Mouse (Mus musculus) forebrain, embryonic 15.5 days (tissue): Measurements from ENCODE around the gene Tnk2. TPM values are rescaled to one million over a fixed set of nuclear protein-coding genes. Genes with fewer than 3 reads are reported as not detected.

Source experiments
- ATAC-seq: fragments of 200-750 bp; cut with Nextera tagmentation; replicated peaks from 2 replicates; pipeline ENCODE4 v1.8.0; 2017; ENCODE audit warnings: mild to moderate bottlenecking, moderate TSS enrichment, moderate library complexity
- H3K27ac ChIP-seq: fragments of 300-500 bp; sonication (generic); replicated peaks from 2 replicates; pipeline ENCODE4 v1.5.1; 2015; ENCODE audit warnings: mild to moderate bottlenecking, inconsistent platforms
- H3K27me3 ChIP-seq: fragments of 300-500 bp; sonication (generic); 2 replicates; pipeline ENCODE4 v1.6.1; 2015; ENCODE audit warnings: inconsistent platforms
- H3K36me3 ChIP-seq: fragments of 300-500 bp; sonication (generic); 2 replicates; pipeline ENCODE4 v1.6.1; 2015; ENCODE audit warnings: mild to moderate bottlenecking, inconsistent platforms
- H3K4me1 ChIP-seq: fragments of 300-500 bp; sonication (generic); 2 replicates; pipeline ENCODE4 v1.6.1; 2015; ENCODE audit warnings: inconsistent platforms
- H3K4me2 ChIP-seq: fragments of 300-500 bp; sonication (generic); replicated peaks from 2 replicates; pipeline ENCODE4 v1.6.1; 2015; ENCODE audit warnings: mild to moderate bottlenecking, inconsistent platforms
- H3K4me3 ChIP-seq: fragments of 300-500 bp; sonication (generic); 2 replicates; pipeline ENCODE4 v1.5.1; 2015; ENCODE audit warnings: mild to moderate bottlenecking, inconsistent platforms
- H3K9ac ChIP-seq: fragments of 300-500 bp; sonication (generic); replicated peaks from 2 replicates; pipeline ENCODE4 v1.6.1; 2015; ENCODE audit warnings: mild to moderate bottlenecking, inconsistent platforms
- H3K9me3 ChIP-seq: fragments of 300-500 bp; sonication (generic); 2 replicates; pipeline ENCODE4 v1.6.1; 2016; ENCODE audit warnings: inconsistent platforms
- WGBS: fragments of 180-500 bp; shearing (Covaris S2); methylation state at CpG from one replicate; pipeline ENCODE4 v1.1.7; 2015; ENCODE audit warnings: mixed read lengths; 5-methylcytosine and 5-hydroxymethylcytosine counted together
- polyA plus RNA-seq: library from polyadenylated mRNA; unstranded; fragments of >200 nt; fragmentation: Nextera tagmentation; extraction: Ambion mirVana; gene quantifications from 2 replicates; pipeline ENCODE4 v1.2.1, GENCODE M21; 2015

Gene Tnk2
- polyA plus RNA-seq, 1 experiment from 2014 or later: 16.0 TPM

DNA sequence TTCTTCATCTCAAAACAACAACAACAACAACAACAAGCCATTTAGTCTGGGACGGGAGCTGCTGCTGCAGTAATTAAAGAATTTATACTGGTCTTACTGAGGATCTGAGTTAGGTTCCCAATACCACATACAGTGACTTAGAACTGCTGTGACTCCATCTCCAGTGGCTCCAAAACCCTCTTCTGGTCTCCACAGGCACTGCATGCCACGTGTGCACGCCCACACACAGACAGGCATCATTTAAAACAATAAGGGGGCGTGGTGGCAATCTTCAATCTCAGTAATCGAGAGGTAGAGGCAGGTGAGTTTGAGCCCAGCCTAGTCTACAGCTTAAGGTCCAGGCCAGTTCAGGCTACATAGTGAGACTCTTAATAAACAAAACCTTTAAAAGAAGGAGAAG, 43.5 kb downstream of the Tnk2 start:
- Histone ChIP-seq H3K27me3 (no peaks in the 10 kb centered on the region), H3K4me3 (no peak overlapping the region), H3K36me3 (peaks cover 2% of the 10 kb centered on the region; the same call in 1 of the 2 replicates), H3K9ac (no peak overlapping the region), H3K4me1 (no peaks in the 10 kb centered on the region), H3K4me2 (no peak overlapping the region), H3K27ac (no peak overlapping the region), H3K9me3 (no peaks in the 10 kb centered on the region)
- ATAC-seq: no peak
- WGBS: 71% methylated on average over 5 of the region's 5 CpGs

DNA sequence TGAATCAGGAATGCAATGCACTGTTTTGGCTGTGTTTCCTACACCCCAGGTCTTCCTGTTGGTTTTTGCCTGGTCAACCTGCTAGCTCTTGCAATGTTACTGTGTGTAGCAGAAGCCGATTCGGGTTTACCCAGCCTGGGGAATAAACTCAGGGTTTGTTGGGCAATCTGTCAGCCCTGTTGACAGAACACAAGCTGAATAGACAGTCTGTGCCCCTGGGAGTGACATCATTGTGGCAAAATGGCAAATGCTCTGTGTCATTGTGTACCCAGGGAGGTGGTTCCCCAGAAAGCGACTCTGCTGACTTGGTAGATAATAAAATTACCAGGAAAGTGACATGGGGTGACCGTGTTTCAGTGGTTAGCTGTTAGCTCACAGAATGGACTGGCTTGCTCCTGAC, 45.1 kb downstream of the Tnk2 start:
- Histone ChIP-seq H3K27ac (no peak overlapping the region), H3K4me2 (no peak overlapping the region), H3K27me3 (no peaks in the 10 kb centered on the region), H3K9me3 (no peaks in the 10 kb centered on the region), H3K9ac (no peak overlapping the region), H3K4me3 (no peak overlapping the region), H3K4me1 (no peaks in the 10 kb centered on the region), H3K36me3 (no peaks in the 10 kb centered on the region)
- 69% methylated on average over 4 of the region's 4 CpGs for WGBS
- ATAC-seq: no peak

DNA sequence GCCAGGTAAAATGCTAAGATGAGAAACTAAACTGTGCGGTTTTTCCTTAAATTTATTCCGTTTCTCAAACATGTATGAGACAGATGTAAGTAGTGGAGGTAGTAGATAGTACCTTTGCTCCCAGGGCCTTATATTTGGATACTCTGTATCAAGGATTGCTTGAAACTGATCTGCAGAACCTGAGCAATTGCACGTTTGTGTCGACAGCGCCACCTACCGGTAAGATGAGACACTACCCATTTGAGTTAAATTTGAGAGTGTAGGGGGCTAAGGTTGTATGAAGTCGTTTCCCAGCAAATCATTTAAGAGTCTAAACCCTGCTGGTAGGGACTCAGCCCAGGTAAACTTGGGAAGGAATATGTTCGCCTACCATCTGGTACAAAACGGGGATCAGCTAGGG, 45.8 kb downstream of the Tnk2 start:
- no peaks in the 10 kb centered on the region for H3K9me3 ChIP-seq
- ATAC-seq: peak; percentile 51; the same call in 1 of the 2 replicates
- no peaks in the 10 kb centered on the region for H3K4me1 ChIP-seq
- no peak overlapping the region for H3K9ac ChIP-seq
- WGBS: 3% methylated on average over 9 of the region's 9 CpGs
- H3K27ac ChIP-seq: no peak overlapping the region
- H3K36me3 ChIP-seq: no peaks in the 10 kb centered on the region
- H3K4me3 ChIP-seq: no peak overlapping the region
- H3K27me3 ChIP-seq: no peaks in the 10 kb centered on the region
- no peak overlapping the region for H3K4me2 ChIP-seq

DNA sequence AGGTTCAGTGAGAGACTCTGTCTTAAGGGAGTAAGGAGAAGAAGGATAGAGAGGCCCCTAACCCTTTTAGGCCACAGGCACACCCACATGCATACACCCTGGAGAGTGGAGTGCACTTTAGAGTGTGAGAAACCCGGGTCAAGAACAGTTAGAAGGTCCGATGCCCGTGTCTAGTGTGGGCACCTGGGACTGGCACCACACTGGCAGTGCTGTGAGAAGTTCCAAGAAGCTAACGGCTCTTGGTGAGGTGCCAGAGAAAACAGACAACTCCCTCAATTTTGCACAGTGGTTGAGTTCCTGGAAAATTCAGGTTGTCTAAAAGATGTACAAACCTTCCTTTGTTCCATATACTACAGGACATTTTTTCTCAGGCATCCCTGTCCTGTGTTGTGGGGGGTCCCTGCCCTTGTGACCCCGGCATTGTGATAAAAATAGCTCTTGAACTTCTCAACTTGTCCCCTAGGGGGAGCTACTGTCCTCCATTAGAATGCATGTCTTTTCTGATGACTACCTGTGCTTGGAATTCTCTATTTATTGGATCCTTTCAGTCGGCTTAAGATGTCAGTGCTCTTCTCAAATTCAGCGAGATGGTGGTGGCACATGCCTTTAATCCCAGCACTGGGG, 53.3 kb downstream of the Tnk2 start:
- no peak overlapping the region for H3K9ac ChIP-seq
- WGBS: 47% methylated on average over 7 of the region's 7 CpGs

DNA sequence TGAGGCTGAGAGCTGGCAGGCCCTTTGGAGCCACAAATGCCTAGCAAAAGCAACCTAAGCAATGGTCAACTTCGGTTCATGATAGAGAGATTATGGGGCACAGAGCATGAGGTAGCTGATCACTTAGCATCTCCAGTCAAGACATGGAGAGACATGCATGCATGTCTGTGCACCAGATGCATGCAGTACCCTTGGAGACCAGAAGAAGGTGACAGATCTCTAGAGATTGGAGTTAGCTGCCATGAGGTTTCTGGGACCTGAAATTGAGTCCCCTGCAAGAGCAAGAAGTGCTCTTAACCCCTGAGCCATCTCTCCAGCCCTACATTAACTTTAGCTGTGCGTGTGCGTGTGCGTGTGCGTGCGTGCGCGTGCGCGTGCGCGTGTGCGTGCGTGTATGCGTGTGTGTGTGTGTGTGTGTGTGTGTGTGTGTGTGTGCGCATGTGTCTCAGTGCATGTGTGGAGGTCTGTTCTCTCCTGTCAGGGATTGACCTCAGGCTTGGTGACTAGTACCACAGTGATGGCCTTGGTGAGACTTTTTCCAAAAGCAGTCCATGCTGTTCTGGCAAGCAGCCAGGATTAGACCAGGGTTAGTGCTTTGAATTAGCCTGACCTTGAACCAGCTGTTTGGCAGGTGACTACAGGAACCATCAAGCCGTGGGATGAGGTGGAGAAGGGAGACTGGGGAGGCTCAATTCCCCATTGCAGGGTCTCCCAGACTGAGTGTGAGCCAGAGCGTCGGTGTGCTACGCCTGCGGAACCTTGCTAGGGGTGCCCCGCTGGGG, 54.2 kb downstream of the Tnk2 start:
- H3K27me3 ChIP-seq: no peaks in the 10 kb centered on the region
- H3K9me3 ChIP-seq: no peaks in the 10 kb centered on the region
- no peak overlapping the region for H3K4me3 ChIP-seq
- H3K27ac ChIP-seq: no peak overlapping the region
- no peak overlapping the region for H3K4me2 ChIP-seq
- no peak for ATAC-seq
- 83% methylated on average over 22 of the region's 22 CpGs for WGBS
- no peaks in the 10 kb centered on the region for H3K4me1 ChIP-seq
- no peak overlapping the region for H3K9ac ChIP-seq
- no peaks in the 10 kb centered on the region for H3K36me3 ChIP-seq

More for the DNA sequence above, 53.3 kb downstream of the Tnk2 start:
- Histone ChIP-seq H3K27me3 (no peaks in the 10 kb centered on the region), H3K9me3 (no peaks in the 10 kb centered on the region), H3K4me3 (no peak overlapping the region), H3K36me3 (no peaks in the 10 kb centered on the region), H3K4me2 (no peak overlapping the region), H3K27ac (no peak overlapping the region), H3K4me1 (no peaks in the 10 kb centered on the region)
- ATAC-seq: no peak

DNA sequence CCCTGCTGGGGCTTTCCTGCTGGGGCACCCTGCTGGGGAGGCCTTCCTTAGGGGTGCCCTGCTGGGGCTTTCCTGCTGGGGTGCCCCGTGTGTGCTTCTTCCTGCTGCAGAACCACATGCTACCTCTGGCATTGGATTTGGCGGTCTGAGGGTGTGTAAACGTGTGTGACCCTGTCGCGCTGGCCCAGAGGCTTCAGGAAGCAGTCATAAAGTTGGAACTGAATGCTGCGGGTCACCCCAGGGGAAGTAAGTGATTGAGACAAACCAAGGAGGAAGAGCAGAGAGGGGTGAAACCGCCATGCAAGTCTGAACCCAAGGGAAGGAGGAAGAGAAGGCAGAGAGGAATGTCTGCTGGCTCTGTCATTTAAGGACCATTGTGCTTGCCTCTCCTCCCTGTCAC, 54.9 kb downstream of the Tnk2 start:
- Histone ChIP-seq H3K27ac (no peak overlapping the region), H3K4me1 (no peaks in the 10 kb centered on the region), H3K4me3 (no peak overlapping the region), H3K9me3 (no peaks in the 10 kb centered on the region), H3K9ac (no peak overlapping the region), H3K4me2 (no peak overlapping the region), H3K27me3 (no peaks in the 10 kb centered on the region), H3K36me3 (no peaks in the 10 kb centered on the region)
- WGBS: 40% methylated on average over 7 of the region's 7 CpGs
- no peak for ATAC-seq

DNA sequence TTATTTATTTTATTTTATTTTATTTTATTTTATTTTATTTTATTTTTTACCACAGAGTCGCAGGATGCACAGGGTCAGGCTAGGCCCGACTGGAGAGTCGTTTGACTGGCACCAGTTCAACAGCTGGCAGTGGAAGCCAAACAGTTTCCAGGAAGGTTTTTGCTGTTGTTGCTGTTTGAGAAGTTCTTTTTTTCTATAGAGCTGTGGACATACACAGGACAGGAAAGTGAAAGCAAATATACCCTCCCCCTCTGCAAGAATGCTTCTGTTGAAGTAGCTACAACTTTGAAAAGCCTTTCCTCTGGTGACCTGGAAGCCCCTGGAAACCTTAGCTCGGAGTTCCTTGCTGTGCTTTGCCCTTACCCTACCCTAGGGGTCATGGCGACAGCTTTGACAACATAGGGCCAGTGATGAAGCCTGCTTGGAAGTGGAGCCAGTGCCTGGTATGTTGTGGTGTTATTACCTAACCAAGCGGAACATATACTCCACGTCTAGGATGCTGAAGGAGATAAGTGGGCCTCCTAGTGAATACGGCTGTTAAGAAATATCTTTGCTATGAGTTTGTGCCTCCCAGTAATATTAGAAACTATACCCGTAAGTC, 59.7 kb downstream of the Tnk2 start:
- WGBS: 75% methylated on average over 9 of the region's 9 CpGs
- Histone ChIP-seq H3K27me3 (no peaks in the 10 kb centered on the region), H3K4me3 (no peak overlapping the region), H3K4me1 (no peaks in the 10 kb centered on the region), H3K36me3 (no peaks in the 10 kb centered on the region), H3K9ac (no peak overlapping the region), H3K9me3 (no peaks in the 10 kb centered on the region), H3K4me2 (no peak overlapping the region), H3K27ac (no peak overlapping the region)
- ATAC-seq: no peak

DNA sequence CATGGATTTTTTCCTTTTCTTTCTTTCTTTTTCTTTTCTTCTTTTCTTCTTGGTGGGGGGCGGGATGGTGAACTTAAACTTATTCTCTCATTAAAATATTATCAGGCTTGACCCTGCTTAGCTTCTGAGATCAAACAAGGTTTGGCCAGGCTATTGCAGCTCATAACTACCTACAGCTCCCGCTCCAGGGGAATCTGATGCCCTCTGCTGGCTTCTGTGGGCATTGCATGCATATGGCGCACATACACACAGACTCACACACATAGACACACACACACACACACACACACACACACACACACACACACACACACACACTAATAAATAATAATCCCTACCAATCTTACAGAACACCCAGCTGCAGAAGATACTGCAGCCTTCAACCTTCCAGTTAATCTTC, 61.9 kb downstream of the Tnk2 start:
- no peak overlapping the region for H3K9ac ChIP-seq
- no peak for ATAC-seq
- H3K4me1 ChIP-seq: no peaks in the 10 kb centered on the region
- H3K27me3 ChIP-seq: no peaks in the 10 kb centered on the region
- H3K4me2 ChIP-seq: no peak overlapping the region
- no peaks in the 10 kb centered on the region for H3K36me3 ChIP-seq
- 100% methylated on average over 3 of the region's 3 CpGs for WGBS
- H3K9me3 ChIP-seq: no peaks in the 10 kb centered on the region
- no peak overlapping the region for H3K4me3 ChIP-seq
- H3K27ac ChIP-seq: no peak overlapping the region

DNA sequence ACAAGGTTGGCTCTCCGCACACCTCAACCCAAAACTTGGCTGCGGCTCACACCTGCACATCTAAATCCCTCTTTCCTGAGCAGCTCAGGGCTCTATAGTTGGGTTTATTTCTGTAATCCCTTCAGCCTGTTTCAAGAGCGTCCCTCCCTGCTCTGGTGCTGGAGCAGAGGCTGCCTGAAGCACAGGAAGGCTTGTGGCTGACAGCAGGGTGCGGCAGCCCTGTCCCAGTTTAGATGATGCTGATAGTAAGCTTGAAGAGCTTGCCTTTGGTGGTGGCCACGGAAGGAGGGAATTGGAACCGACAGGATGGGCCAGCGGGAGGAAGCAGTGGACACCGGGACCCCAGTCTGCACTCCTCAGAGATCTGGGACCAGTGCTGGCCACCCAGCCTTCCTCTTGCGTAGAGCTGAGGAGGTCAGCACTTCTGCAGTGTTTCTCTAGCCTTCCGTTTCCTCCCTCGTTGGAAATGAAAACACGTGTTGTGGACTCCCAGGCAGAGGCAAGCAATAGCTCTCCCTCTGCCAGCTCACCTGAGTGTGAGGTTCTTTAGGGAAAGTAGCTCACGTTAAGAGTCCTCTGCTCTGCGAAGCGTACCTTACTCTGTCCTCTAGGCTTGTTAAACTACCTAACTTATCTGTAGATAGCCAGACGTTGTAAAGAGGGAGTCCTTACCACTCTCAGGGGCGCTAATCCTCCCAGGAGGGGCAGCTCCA, 63.6 kb downstream of the Tnk2 start:
- WGBS: 73% methylated on average over 17 of the region's 17 CpGs
- Histone ChIP-seq H3K4me2 (no peak overlapping the region), H3K36me3 (no peaks in the 10 kb centered on the region), H3K9ac (no peak overlapping the region), H3K4me1 (no peaks in the 10 kb centered on the region), H3K4me3 (no peak overlapping the region), H3K9me3 (no peaks in the 10 kb centered on the region), H3K27me3 (no peaks in the 10 kb centered on the region), H3K27ac (no peak overlapping the region)
- no peak for ATAC-seq

DNA sequence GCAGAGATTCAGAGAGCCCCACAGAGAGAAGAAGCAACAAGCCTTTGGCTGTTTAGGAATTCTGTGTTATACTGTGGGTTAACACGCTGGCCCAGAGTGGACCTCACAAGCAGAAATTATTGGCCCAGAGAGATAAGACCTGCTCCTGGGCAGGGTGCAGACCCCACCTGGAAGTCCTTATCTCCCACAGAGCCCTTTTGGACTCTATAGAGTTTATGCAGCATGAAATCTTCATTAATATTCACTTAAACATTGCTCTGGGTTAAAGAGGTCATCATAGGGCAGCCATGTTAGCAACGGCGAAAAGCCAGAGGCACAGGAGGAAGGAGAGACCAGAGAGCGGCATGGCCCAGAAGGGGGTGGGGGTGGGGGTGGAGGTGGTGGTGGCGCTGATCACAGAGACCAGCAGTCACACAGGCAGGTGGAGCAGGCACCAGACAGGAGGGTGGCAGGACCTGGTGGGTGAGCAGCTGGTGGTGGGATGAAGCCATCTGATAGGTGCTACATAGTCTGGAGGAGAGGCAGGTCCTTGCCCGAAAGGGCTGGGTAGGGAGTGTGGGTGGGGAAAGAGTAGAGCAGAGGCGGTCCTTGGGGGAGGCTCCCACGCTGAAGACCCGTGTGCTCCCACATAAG, 64.3 kb downstream of the Tnk2 start:
- Histone ChIP-seq H3K27ac (no peak overlapping the region), H3K9ac (no peak overlapping the region), H3K4me2 (no peak overlapping the region), H3K9me3 (no peaks in the 10 kb centered on the region), H3K4me3 (no peak overlapping the region), H3K27me3 (no peaks in the 10 kb centered on the region), H3K4me1 (no peaks in the 10 kb centered on the region), H3K36me3 (no peaks in the 10 kb centered on the region)
- WGBS: 82% methylated on average over 9 of the region's 9 CpGs
- no peak for ATAC-seq

DNA sequence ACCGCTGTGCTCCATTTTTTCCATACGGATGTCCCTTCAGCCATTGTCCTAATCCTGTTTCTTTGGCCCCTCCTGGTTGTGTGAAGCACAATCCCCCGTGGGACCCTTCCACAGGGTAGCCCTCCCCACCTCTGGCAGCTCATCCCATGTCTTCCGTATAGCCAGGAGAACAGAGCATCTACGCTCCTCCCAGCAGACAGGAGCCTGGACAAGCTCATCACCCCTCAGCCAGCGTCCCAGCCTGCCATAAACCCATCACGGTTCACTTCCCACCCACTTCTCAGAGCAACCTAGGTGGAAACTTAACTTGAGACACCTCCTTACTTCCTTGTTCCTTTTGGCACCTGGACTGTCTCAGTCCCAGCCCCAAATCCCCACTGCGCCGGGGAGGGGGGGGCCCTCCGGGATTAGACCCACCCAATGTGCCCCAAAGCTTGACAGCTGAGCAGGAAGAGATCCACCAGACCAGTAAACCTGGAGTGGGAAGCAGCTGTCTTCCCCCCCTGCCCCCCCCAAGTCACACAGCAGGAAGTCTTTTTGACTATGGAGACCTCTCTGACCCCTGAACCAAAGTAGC, 64.9 kb downstream of the Tnk2 start:
- Histone ChIP-seq H3K4me3 (no peak overlapping the region), H3K4me2 (no peak overlapping the region), H3K27me3 (no peaks in the 10 kb centered on the region), H3K27ac (no peak overlapping the region), H3K9ac (no peak overlapping the region), H3K4me1 (no peaks in the 10 kb centered on the region), H3K9me3 (no peaks in the 10 kb centered on the region), H3K36me3 (no peaks in the 10 kb centered on the region)
- ATAC-seq: no peak
- 88% methylated on average over 10 of the region's 10 CpGs for WGBS
